Mouse (Mus musculus) thymus, adult 2 months (tissue): ENCODE results near the gene Fam214a.

Experiments
- CTCF ChIP-seq: fragments of 200-500 bp; IDR thresholded peaks from 2 replicates; pipeline ENCODE4 v1.5.1; 2012; ENCODE audit warnings: mild to moderate bottlenecking, control low read depth, low read length, moderate library complexity, borderline replicate concordance; ENCODE audit not compliant: control insufficient read depth, poor library complexity, insufficient read depth; ENCODE audit errors: extremely low read depth
- POLR2A ChIP-seq: fragments of 200-500 bp; IDR thresholded peaks from 2 replicates; pipeline ENCODE4 v1.6.1; 2012; ENCODE audit warnings: mild to moderate bottlenecking, low read length, control low read depth, moderate library complexity; ENCODE audit not compliant: control insufficient read depth, poor library complexity, insufficient read depth; ENCODE audit errors: extremely low read depth

- no peak for TF ChIP-seq CTCF
- no peak for TF ChIP-seq POLR2A
Measured at GRCm38 (mm10) chr9:74970591-74970990, 17.9 kb downstream of the Fam214a start.
